Mouse (Mus musculus) liver, embryonic 16.5 days (tissue): Measurements from ENCODE around the gene Adcy7. TPM values are rescaled to one million over a fixed set of nuclear protein-coding genes. Genes with fewer than 3 reads are reported as not detected.

ENCODE experiments used
- ATAC-seq: fragments of 200-750 bp; cut with Nextera tagmentation; 2 replicates; pipeline ENCODE4 v1.8.0; 2017; ENCODE audit warnings: low read depth, mild to moderate bottlenecking, moderate number of reproducible peaks, moderate library complexity
- H3K27ac ChIP-seq: fragments of 300-500 bp; sonication (generic); 2 replicates; pipeline ENCODE4 v1.5.1; 2014; ENCODE audit warnings: mild to moderate bottlenecking, low read length
- H3K27me3 ChIP-seq: fragments of 300-500 bp; sonication (generic); 2 replicates; pipeline ENCODE4 v1.6.1; 2014; ENCODE audit warnings: low read depth, low read length, mixed read lengths; ENCODE audit not compliant: control insufficient read depth, insufficient read depth
- H3K36me3 ChIP-seq: fragments of 300-500 bp; sonication (generic); 2 replicates; pipeline ENCODE4 v1.6.1; 2014; ENCODE audit warnings: mild to moderate bottlenecking; ENCODE audit not compliant: control insufficient read depth, insufficient read depth
- H3K4me1 ChIP-seq: fragments of 300-500 bp; sonication (generic); 2 replicates; pipeline ENCODE4 v1.6.1; 2014; ENCODE audit warnings: low read depth, low read length, mixed read lengths; ENCODE audit not compliant: control insufficient read depth
- H3K4me2 ChIP-seq: fragments of 300-500 bp; sonication (generic); 2 replicates; pipeline ENCODE4 v1.6.1; 2014; ENCODE audit warnings: low read depth, low read length, mixed read lengths
- H3K4me3 ChIP-seq: fragments of 300-500 bp; sonication (generic); 2 replicates; pipeline ENCODE4 v1.5.1; 2014; ENCODE audit warnings: low read depth, mild to moderate bottlenecking, low read length
- H3K9ac ChIP-seq: fragments of 300-500 bp; sonication (generic); 2 replicates; pipeline ENCODE4 v1.6.1; 2014; ENCODE audit warnings: low read depth, low read length
- H3K9me3 ChIP-seq: fragments of 300-500 bp; sonication (generic); replicated peaks from 2 replicates; pipeline ENCODE4 v1.6.1; 2016; ENCODE audit warnings: low read length; ENCODE audit not compliant: control insufficient read depth
- WGBS: fragments of 180-500 bp; shearing (Covaris S2); extraction: QIAGEN DNeasy Blood & Tissue Kit; methylation state at CpG from one replicate; pipeline ENCODE4 v1.1.7; 2014; ENCODE audit not compliant: insufficient replicate concordance; 5-methylcytosine and 5-hydroxymethylcytosine counted together
- polyA plus RNA-seq: library from polyadenylated mRNA; unstranded; fragments of >200 nt; fragmentation: Nextera tagmentation; extraction: Ambion mirVana; gene quantifications from 2 replicates; pipeline ENCODE4 v1.2.1, GENCODE M21; 2015

Gene Adcy7
- polyA plus RNA-seq, 1 experiment from 2014 or later = 18.5 TPM

GRCm38 (mm10) chr8:88266801-88267403 lies 5.3 kb upstream of the Adcy7 start:
- Histone ChIP-seq H3K4me1 (peaks cover under 1% of the 10 kb centered on the region), H3K9me3 (no peaks in the 10 kb centered on the region), H3K27me3 (no peaks in the 10 kb centered on the region; the same call in 1 of the 2 replicates), H3K27ac (no peak overlapping the region), H3K36me3 (no peaks in the 10 kb centered on the region), H3K4me2 (no peak overlapping the region), H3K4me3 (no peak overlapping the region), H3K9ac (no peak overlapping the region)
- 67% methylated on average over 14 of the region's 14 CpGs for WGBS
- no peak for ATAC-seq

- Histone ChIP-seq H3K27ac (no peak overlapping the region), H3K4me2 (no peak overlapping the region), H3K9ac (no peak overlapping the region), H3K36me3 (no peaks in the 10 kb centered on the region), H3K9me3 (no peaks in the 10 kb centered on the region), H3K27me3 (peaks cover 3% of the 10 kb centered on the region), H3K4me3 (no peak overlapping the region), H3K4me1 (peaks cover 25% of the 10 kb centered on the region)
- ATAC-seq = no peak
- WGBS = 50% methylated on average over 7 of the region's 7 CpGs
Observed at GRCm38 (mm10) chr8:88269107-88269875, 2.9 kb upstream of the Adcy7 start.

DNA sequence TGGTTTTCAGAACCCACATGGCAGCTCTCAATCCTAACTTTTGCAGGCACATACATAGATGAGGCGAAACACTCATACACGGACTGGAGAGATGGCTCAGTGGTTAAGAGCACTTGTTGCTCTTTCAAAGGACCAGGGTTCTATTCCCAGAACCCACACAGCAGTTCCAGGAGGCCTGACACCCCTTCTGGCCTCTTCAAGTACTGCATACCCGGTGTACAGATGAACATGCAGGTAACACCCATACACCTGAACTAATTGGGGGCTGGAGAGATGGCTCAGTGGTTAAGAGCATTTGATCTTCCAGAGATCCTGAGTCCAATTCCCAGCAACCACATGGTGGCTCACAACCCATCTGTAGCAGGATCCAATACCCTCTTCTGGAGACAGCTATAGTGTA lies 2.1 kb upstream of the Adcy7 start:
- H3K4me3 ChIP-seq = no peak overlapping the region
- 55% methylated on average over 3 of the region's 3 CpGs for WGBS
- no peak overlapping the region for H3K27ac ChIP-seq
- H3K4me2 ChIP-seq = no peak overlapping the region
- H3K9me3 ChIP-seq = no peaks in the 10 kb centered on the region
- H3K36me3 ChIP-seq = no peaks in the 10 kb centered on the region
- peaks cover 32% of the 10 kb centered on the region for H3K4me1 ChIP-seq
- peaks cover 3% of the 10 kb centered on the region for H3K27me3 ChIP-seq
- no peak for ATAC-seq
- H3K9ac ChIP-seq = no peak overlapping the region

GRCm38 (mm10) chr8:88273051-88273430 lies 838 bp downstream of the Adcy7 start:
- no peaks in the 10 kb centered on the region for H3K9me3 ChIP-seq
- peak overlapping the region; percentile 64 for H3K4me3 ChIP-seq
- peaks cover 33% of the 10 kb centered on the region for H3K4me1 ChIP-seq
- no peaks in the 10 kb centered on the region for H3K36me3 ChIP-seq
- no peak overlapping the region for H3K27ac ChIP-seq
- peak overlapping the region; percentile 88 for H3K4me2 ChIP-seq
- ATAC-seq = no peak
- H3K9ac ChIP-seq = peak overlapping the region; percentile 72
- peaks cover 3% of the 10 kb centered on the region for H3K27me3 ChIP-seq
- WGBS = 52% methylated on average over 7 of the region's 7 CpGs

DNA sequence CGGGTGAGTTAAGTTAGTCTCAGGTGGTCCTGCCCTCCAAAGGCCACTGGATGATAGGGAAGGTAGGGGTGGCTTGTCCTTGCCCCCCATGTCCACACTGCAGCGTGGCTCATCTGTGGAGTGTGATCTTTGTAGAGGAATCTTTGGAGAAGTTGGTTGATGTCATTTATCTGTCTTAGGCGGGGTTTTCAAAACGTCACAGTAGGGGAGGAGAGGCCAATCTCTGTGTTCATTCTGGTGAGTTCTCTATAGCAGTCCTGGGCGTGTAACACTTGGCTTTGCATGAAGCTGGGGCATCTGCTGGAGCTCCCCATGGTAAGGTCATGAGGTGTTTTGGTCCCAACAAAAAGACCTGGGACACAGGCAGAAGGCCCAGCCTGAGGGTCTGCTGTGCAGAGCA lies 1.9 kb downstream of the Adcy7 start:
- H3K27me3 ChIP-seq = peaks cover 3% of the 10 kb centered on the region
- H3K9ac ChIP-seq = peak overlapping the region; percentile 23; the same call in 1 of the 2 replicates
- H3K4me1 ChIP-seq = peaks cover 40% of the 10 kb centered on the region
- 53% methylated on average over 5 of the region's 5 CpGs for WGBS
- H3K4me3 ChIP-seq = no peak overlapping the region
- H3K9me3 ChIP-seq = no peaks in the 10 kb centered on the region
- ATAC-seq = peak; percentile 47
- H3K4me2 ChIP-seq = no peak overlapping the region
- H3K27ac ChIP-seq = no peak overlapping the region; the same call in 1 of the 2 replicates
- H3K36me3 ChIP-seq = no peaks in the 10 kb centered on the region

- Histone ChIP-seq H3K36me3 (no peaks in the 10 kb centered on the region), H3K9ac (no peak overlapping the region), H3K4me1 (peaks cover 35% of the 10 kb centered on the region), H3K9me3 (no peaks in the 10 kb centered on the region), H3K27ac (peak overlapping the region; percentile 71), H3K4me2 (peak overlapping the region; percentile 51), H3K27me3 (no peaks in the 10 kb centered on the region), H3K4me3 (peak overlapping the region; percentile 23; the same call in 1 of the 2 replicates)
- peak; percentile 59 for ATAC-seq
- 18% methylated on average over 5 of the region's 5 CpGs for WGBS
Observed at GRCm38 (mm10) chr8:88279220-88279619, 7.0 kb downstream of the Adcy7 start.

- Histone ChIP-seq H3K9me3 (no peaks in the 10 kb centered on the region), H3K4me3 (peak overlapping the region; percentile 23; the same call in 1 of the 2 replicates), H3K27me3 (no peaks in the 10 kb centered on the region), H3K4me2 (peak overlapping the region; percentile 51), H3K4me1 (peaks cover 30% of the 10 kb centered on the region), H3K27ac (peak overlapping the region; percentile 71), H3K9ac (no peak overlapping the region), H3K36me3 (no peaks in the 10 kb centered on the region)
- 15% methylated on average over 6 of the region's 6 CpGs for WGBS
- ATAC-seq = peak; percentile 89
Observed at GRCm38 (mm10) chr8:88279670-88280069, 7.5 kb downstream of the Adcy7 start.

- no peak overlapping the region for H3K4me3 ChIP-seq
- H3K36me3 ChIP-seq = no peaks in the 10 kb centered on the region
- H3K4me2 ChIP-seq = no peak overlapping the region
- no peaks in the 10 kb centered on the region for H3K27me3 ChIP-seq
- 27% methylated on average over 7 of the region's 7 CpGs for WGBS
- no peak for ATAC-seq
- peaks cover 33% of the 10 kb centered on the region for H3K4me1 ChIP-seq
- no peaks in the 10 kb centered on the region for H3K9me3 ChIP-seq
- no peak overlapping the region; the same call in 1 of the 2 replicates for H3K27ac ChIP-seq
- no peak overlapping the region for H3K9ac ChIP-seq
Observed at GRCm38 (mm10) chr8:88280904-88281303, 8.7 kb downstream of the Adcy7 start.

DNA sequence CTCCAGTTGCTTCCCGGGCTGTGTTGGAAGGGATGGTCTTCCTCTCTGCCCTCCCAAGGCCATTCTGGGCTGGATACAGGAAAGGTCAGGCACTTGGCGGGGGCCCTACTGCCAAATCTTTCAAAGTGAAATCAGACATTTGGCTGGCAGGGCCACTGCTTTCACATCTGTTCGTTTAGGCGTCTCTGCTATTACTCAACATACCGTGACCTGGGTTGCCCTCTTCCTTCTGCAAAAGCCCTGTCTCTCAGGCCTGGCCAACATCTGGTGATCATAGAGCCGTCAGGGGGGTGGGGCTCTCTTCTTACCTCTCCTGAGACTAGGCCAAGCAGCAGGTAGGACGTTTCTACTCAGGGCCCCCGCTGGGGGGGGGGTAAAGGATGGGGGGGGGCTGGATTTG lies 10.5 kb downstream of the Adcy7 start:
- Histone ChIP-seq H3K36me3 (no peaks in the 10 kb centered on the region), H3K4me3 (no peak overlapping the region), H3K27me3 (no peaks in the 10 kb centered on the region), H3K27ac (no peak overlapping the region), H3K9me3 (no peaks in the 10 kb centered on the region), H3K4me1 (peaks cover 39% of the 10 kb centered on the region), H3K9ac (no peak overlapping the region), H3K4me2 (no peak overlapping the region)
- no peak for ATAC-seq
- WGBS = 39% methylated on average over 8 of the region's 8 CpGs
